Mouse (Mus musculus) erythroblast, embryonic 14.5 days (primary cell): Measurements from ENCODE around the gene Il12b. TPM values are rescaled to one million over a fixed set of nuclear protein-coding genes. Genes with fewer than 3 reads are reported as not detected.
"Not testable (repeated sequence)": the region's sequence is repeated elsewhere in the genome, so short reads cannot be mapped to it uniquely, and the experiment has no call there.

ENCODE experiments used
- H3K27me3 ChIP-seq: 2 replicates; pipeline ENCODE4 v1.6.1; 2012; ENCODE audit warnings: inconsistent platforms; ENCODE audit not compliant: control insufficient read depth
- H3K36me3 ChIP-seq: 2 replicates; pipeline ENCODE4 v1.6.1; 2012; ENCODE audit warnings: mild to moderate bottlenecking, inconsistent platforms; ENCODE audit not compliant: control insufficient read depth
- H3K4me1 ChIP-seq: 2 replicates; pipeline ENCODE4 v1.6.1; 2012; ENCODE audit warnings: inconsistent platforms; ENCODE audit not compliant: control insufficient read depth
- H3K4me3 ChIP-seq: replicated peaks from 2 replicates; pipeline ENCODE3; 2012; ENCODE audit warnings: moderate library complexity, mild to moderate bottlenecking, inconsistent platforms
- H3K9me3 ChIP-seq: 2 replicates; pipeline ENCODE4 v1.6.1; 2012; ENCODE audit warnings: low read length, inconsistent platforms, mixed read lengths; ENCODE audit not compliant: control insufficient read depth
- GATA1 ChIP-seq: IDR thresholded peaks from 2 replicates; pipeline ENCODE4 v1.6.1; 2012; ENCODE audit warnings: low read length, inconsistent platforms, mixed read lengths
- TAL1 ChIP-seq: IDR thresholded peaks from 3 replicates; pipeline ENCODE4 v1.6.1; 2012; ENCODE audit warnings: low read length, inconsistent platforms, mixed read lengths
- polyA plus RNA-seq: library from polyadenylated mRNA; stranded (reverse); fragments of >175 nt; gene quantifications from 2 replicates; pipeline ENCODE4 v1.2.3, GENCODE M21; 2012

The Il12b gene
- polyA plus RNA-seq, 1 experiment: not detected

- Histone ChIP-seq H3K4me3 (no peak overlapping the region), H3K4me1 (no peaks in the 10 kb centered on the region), H3K36me3 (no peaks in the 10 kb centered on the region), H3K27me3 (peaks cover 11% of the 10 kb centered on the region), H3K9me3 (no peaks in the 10 kb centered on the region)
- TF ChIP-seq TAL1: no peak
Observed at GRCm38 (mm10) chr11:44423955-44424354, 24.1 kb downstream of the Il12b start.

GRCm38 (mm10) chr11:44425006-44425405 lies 25.1 kb downstream of the Il12b start:
- Histone ChIP-seq H3K4me3 (no peak overlapping the region), H3K27me3 (peaks cover 11% of the 10 kb centered on the region), H3K36me3 (no peaks in the 10 kb centered on the region), H3K9me3 (no peaks in the 10 kb centered on the region), H3K4me1 (no peaks in the 10 kb centered on the region)
- TF ChIP-seq TAL1 (no peak), GATA1 (no peak)

- Histone ChIP-seq H3K36me3 (no peaks in the 10 kb centered on the region), H3K4me1 (no peaks in the 10 kb centered on the region), H3K4me3 (no peak overlapping the region), H3K27me3 (peaks cover 11% of the 10 kb centered on the region), H3K9me3 (no peaks in the 10 kb centered on the region)
- TF ChIP-seq TAL1: no peak
- TF ChIP-seq GATA1: no peak
Observed at GRCm38 (mm10) chr11:44425626-44426025, 25.8 kb downstream of the Il12b start.

- H3K4me1 ChIP-seq: no peaks in the 10 kb centered on the region
- TF ChIP-seq TAL1: no peak
- no peak for TF ChIP-seq GATA1
- H3K4me3 ChIP-seq: no peak overlapping the region
- H3K9me3 ChIP-seq: no peaks in the 10 kb centered on the region
- no peaks in the 10 kb centered on the region for H3K36me3 ChIP-seq
- peaks cover 8% of the 10 kb centered on the region for H3K27me3 ChIP-seq
Observed at GRCm38 (mm10) chr11:44427951-44428350, 28.1 kb downstream of the Il12b start.

GRCm38 (mm10) chr11:44430036-44430435 lies 30.2 kb downstream of the Il12b start:
- TF ChIP-seq TAL1: no peak
- no peak for TF ChIP-seq GATA1
- no peaks in the 10 kb centered on the region for H3K27me3 ChIP-seq
- no peak overlapping the region for H3K4me3 ChIP-seq
- H3K36me3 ChIP-seq: no peaks in the 10 kb centered on the region
- H3K9me3 ChIP-seq: no peaks in the 10 kb centered on the region
- no peaks in the 10 kb centered on the region for H3K4me1 ChIP-seq

- no peaks in the 10 kb centered on the region for H3K4me1 ChIP-seq
- no peak for TF ChIP-seq TAL1
- TF ChIP-seq GATA1: no peak
- no peaks in the 10 kb centered on the region for H3K36me3 ChIP-seq
- no peaks in the 10 kb centered on the region for H3K9me3 ChIP-seq
- no peaks in the 10 kb centered on the region for H3K27me3 ChIP-seq
- no peak overlapping the region for H3K4me3 ChIP-seq
Observed at GRCm38 (mm10) chr11:44437786-44438185, 37.9 kb downstream of the Il12b start.

- peaks cover 29% of the 10 kb centered on the region for H3K36me3 ChIP-seq
- H3K4me1 ChIP-seq: no peaks in the 10 kb centered on the region; the same call in 1 of the 2 replicates
- H3K27me3 ChIP-seq: no peaks in the 10 kb centered on the region
- H3K4me3 ChIP-seq: no peak overlapping the region
- TF ChIP-seq GATA1 (no peak), TAL1 (no peak)
- H3K9me3 ChIP-seq: no peaks in the 10 kb centered on the region
Observed at GRCm38 (mm10) chr11:44451046-44451445, 51.2 kb downstream of the Il12b start.

GRCm38 (mm10) chr11:44452016-44452415 lies 52.2 kb downstream of the Il12b start:
- not testable (repeated sequence) for H3K4me3 ChIP-seq, H3K9me3 ChIP-seq, H3K27me3 ChIP-seq, H3K4me1 ChIP-seq
- peaks cover 38% of the 10 kb centered on the region for H3K36me3 ChIP-seq

GRCm38 (mm10) chr11:44453423-44453822 lies 53.6 kb downstream of the Il12b start:
- Histone ChIP-seq H3K36me3 (peaks cover 52% of the 10 kb centered on the region), H3K4me1 (peaks cover 5% of the 10 kb centered on the region), H3K9me3 (no peaks in the 10 kb centered on the region), H3K4me3 (no peak overlapping the region), H3K27me3 (no peaks in the 10 kb centered on the region)
- TF ChIP-seq TAL1 (no peak), GATA1 (no peak)

GRCm38 (mm10) chr11:44461493-44461892 lies 61.6 kb downstream of the Il12b start:
- TF ChIP-seq TAL1 (no peak), GATA1 (no peak)
- Histone ChIP-seq H3K36me3 (peaks cover 86% of the 10 kb centered on the region), H3K27me3 (no peaks in the 10 kb centered on the region)

More at GRCm38 (mm10) chr11:44461493-44461892, 61.6 kb downstream of the Il12b start:
- no peak overlapping the region for H3K4me3 ChIP-seq
- no peaks in the 10 kb centered on the region for H3K9me3 ChIP-seq
- H3K4me1 ChIP-seq: peaks cover 13% of the 10 kb centered on the region

Other genes with a start within 250 kb of the Il12b start
- 0.53 and 0.54 TPM in 2 replicates for gene Ublcp1, start 70.4 kb downstream of the Il12b start, polyA plus RNA-seq
- gene Rnf145, start 118.9 kb downstream of the Il12b start, polyA plus RNA-seq: 10.3 and 13.0 TPM in 2 replicates
- not detected in 2 replicates for gene Ebf1, start 217.3 kb downstream of the Il12b start, polyA plus RNA-seq